Mouse (Mus musculus): ENCODE measurements around the gene Sh3pxd2b. TPM values are rescaled to one million over a fixed set of nuclear protein-coding genes. Genes with fewer than 3 reads are reported as not detected.

Gene Sh3pxd2b
- polyA plus RNA-seq, 1 experiment: 8.7 TPM

GRCm38 (mm10) chr11:32407863-32408262, 60.2 kb downstream of the Sh3pxd2b start:
- Histone ChIP-seq H3K4me3 (ENCODE audit: insufficient read depth, low read length) (no peak overlapping the region), H3K27ac (ENCODE audit: insufficient read depth, low read length) (no peak overlapping the region), H3K4me1 (ENCODE audit: control insufficient read depth, insufficient read depth, low read length) (peaks cover 4% of the 10 kb centered on the region; the same call in 1 of the 2 replicates)
- TF ChIP-seq CTCF (IDR thresholded peaks at IDR 0.05; ENCODE audit: extremely low read depth, insufficient read depth, low read length) (no peak), POLR2A (IDR thresholded peaks at IDR 0.05; ENCODE audit: extremely low read depth, insufficient read depth, low read length) (no peak)

DNA sequence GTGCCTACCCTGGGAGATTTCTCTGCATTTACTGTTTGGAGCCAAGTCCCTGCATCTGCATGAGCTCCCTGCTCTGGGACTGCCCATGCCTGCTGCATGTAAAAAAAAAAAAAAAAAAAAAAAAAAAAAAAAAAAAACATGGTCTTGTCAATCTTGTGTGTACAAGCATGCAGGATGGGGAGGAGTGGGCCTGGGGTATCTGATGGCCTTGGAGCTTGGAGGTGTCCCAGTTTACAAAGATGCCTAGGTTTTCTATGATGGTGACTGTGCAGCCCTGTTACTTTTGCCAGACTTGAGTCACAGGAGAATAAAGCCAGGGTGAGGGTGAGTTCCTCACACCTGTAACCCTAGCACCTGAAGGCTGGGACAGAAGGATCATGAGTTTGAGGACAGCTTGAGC, 61.4 kb downstream of the Sh3pxd2b start:
- no peak overlapping the region for H3K4me3 ChIP-seq (ENCODE audit: insufficient read depth, low read length)
- H3K27ac ChIP-seq (ENCODE audit: insufficient read depth, low read length): no peak overlapping the region
- TF ChIP-seq POLR2A (IDR thresholded peaks at IDR 0.05; ENCODE audit: extremely low read depth, insufficient read depth, low read length): no peak
- TF ChIP-seq CTCF (IDR thresholded peaks at IDR 0.05; ENCODE audit: extremely low read depth, insufficient read depth, low read length): no peak
- H3K4me1 ChIP-seq (ENCODE audit: control insufficient read depth, insufficient read depth, low read length): peaks cover 4% of the 10 kb centered on the region; the same call in 1 of the 2 replicates

GRCm38 (mm10) chr11:32409823-32410562, 62.4 kb downstream of the Sh3pxd2b start:
- TF ChIP-seq POLR2A (IDR thresholded peaks at IDR 0.05; ENCODE audit: extremely low read depth, insufficient read depth, low read length) (no peak), CTCF (IDR thresholded peaks at IDR 0.05; ENCODE audit: extremely low read depth, insufficient read depth, low read length) (no peak)
- Histone ChIP-seq H3K4me1 (ENCODE audit: control insufficient read depth, insufficient read depth, low read length) (peaks cover 4% of the 10 kb centered on the region; the same call in 1 of the 2 replicates), H3K27ac (ENCODE audit: insufficient read depth, low read length) (no peak overlapping the region), H3K4me3 (ENCODE audit: insufficient read depth, low read length) (no peak overlapping the region)

DNA sequence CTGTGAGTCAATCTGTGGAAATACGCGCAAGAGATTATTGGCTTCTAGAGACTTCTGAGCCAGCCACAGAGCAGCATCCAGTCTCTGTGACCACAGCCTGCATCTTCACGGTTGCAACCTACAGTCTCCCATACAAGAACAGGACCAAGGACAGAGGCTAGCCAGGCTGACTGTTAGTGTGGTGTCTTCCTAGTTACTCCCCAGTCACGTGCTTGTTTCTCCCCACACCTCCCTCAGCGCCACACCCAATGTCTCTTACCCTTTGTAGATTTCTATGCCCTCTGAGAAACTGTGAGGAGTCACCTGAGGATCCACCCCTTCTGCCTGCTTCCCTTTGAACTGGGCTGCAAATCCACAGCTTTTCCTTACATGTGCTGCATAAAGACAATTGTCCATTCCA, 72.4 kb downstream of the Sh3pxd2b start:
- no peak overlapping the region for H3K4me3 ChIP-seq (ENCODE audit: insufficient read depth, low read length)
- H3K27ac ChIP-seq (ENCODE audit: insufficient read depth, low read length): no peak overlapping the region
- no peak for TF ChIP-seq POLR2A (IDR thresholded peaks at IDR 0.05; ENCODE audit: extremely low read depth, insufficient read depth, low read length)
- no peak for TF ChIP-seq CTCF (IDR thresholded peaks at IDR 0.05; ENCODE audit: extremely low read depth, insufficient read depth, low read length)
- no peaks in the 10 kb centered on the region for H3K4me1 ChIP-seq (ENCODE audit: control insufficient read depth, insufficient read depth, low read length)

DNA sequence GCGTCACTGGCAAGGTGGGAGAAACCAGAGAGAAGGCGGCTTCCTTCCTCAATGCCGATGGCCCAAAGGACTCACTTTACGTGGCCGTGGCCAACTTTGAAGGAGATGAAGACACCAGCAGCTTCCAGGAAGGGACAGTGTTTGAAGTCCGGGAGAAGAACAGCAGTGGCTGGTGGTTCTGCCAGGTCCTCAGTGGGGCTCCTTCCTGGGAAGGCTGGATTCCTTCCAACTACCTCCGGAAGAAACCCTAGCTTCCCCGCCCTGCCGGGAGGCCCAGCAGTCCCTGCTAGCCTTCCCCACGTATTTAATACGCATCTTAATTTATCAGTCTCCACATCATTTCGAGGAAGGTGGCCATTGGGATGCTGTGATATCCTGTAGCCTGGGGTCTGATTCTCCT, 75.7 kb downstream of the Sh3pxd2b start:
- H3K27ac ChIP-seq (ENCODE audit: insufficient read depth, low read length): no peak overlapping the region

DNA sequence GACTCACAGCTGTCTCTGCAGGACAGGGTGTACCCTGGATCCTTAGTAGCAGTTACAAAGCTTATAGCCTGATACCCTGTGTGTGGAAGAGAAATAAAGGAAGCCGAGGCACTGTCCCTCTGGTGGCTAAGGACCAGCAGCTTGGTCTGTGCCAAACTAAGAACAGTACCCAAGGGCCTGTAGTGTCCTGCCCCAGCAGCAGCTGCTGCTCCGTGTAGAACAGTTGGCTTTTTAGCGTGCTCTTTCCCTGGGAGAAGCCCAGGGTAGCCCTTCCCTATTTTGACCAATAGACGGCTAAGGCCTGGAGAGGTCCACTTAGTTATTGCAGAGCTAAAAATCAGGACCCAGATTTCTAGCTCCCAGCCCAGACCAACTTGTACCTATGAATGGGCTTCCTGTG, 77.0 kb downstream of the Sh3pxd2b start:
- H3K27ac ChIP-seq (ENCODE audit: insufficient read depth, low read length): no peak overlapping the region
- TF ChIP-seq POLR2A (IDR thresholded peaks at IDR 0.05; ENCODE audit: extremely low read depth, insufficient read depth, low read length): no peak
- TF ChIP-seq CTCF (IDR thresholded peaks at IDR 0.05; ENCODE audit: extremely low read depth, insufficient read depth, low read length): no peak
- no peak overlapping the region for H3K4me3 ChIP-seq (ENCODE audit: insufficient read depth, low read length)
- no peaks in the 10 kb centered on the region for H3K4me1 ChIP-seq (ENCODE audit: control insufficient read depth, insufficient read depth, low read length)

More for the DNA sequence above, 75.7 kb downstream of the Sh3pxd2b start:
- Histone ChIP-seq H3K4me1 (ENCODE audit: control insufficient read depth, insufficient read depth, low read length) (no peaks in the 10 kb centered on the region), H3K4me3 (ENCODE audit: insufficient read depth, low read length) (no peak overlapping the region)
- TF ChIP-seq CTCF (IDR thresholded peaks at IDR 0.05; ENCODE audit: extremely low read depth, insufficient read depth, low read length) (no peak), POLR2A (IDR thresholded peaks at IDR 0.05; ENCODE audit: extremely low read depth, insufficient read depth, low read length) (no peak)

DNA sequence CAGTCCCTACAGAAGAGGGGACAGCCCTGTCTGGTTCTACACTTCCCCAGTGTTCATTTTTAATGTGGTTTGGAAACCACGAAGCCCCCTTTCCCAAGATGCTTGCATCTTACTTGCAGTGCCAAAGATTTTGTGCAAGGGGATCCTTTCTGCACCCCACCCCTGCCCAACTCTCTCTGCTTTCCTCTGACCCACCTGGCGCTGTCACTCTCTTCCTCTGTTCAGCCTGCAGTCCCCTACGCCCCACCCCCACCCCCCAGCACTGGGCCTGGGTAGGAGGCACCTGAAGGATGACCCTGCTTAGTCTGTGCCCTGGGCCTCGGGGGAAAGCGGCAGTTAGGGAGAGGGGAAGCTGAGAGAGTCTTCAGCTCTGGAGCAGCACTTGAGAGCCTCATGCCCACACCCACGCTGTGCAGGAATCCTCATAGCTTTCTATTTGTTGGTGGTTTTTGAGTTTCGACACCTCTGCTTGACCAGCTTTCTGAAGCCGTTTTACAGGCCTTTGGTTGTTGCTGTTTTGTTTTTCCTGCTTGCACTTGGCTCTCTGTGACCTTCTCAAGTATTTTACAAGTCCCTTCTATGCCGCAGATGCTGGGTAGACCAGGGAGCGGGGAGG, 77.5 kb downstream of the Sh3pxd2b start:
- no peak for TF ChIP-seq POLR2A (IDR thresholded peaks at IDR 0.05; ENCODE audit: extremely low read depth, insufficient read depth, low read length)
- no peak for TF ChIP-seq CTCF (IDR thresholded peaks at IDR 0.05; ENCODE audit: extremely low read depth, insufficient read depth, low read length)
- Histone ChIP-seq H3K27ac (ENCODE audit: insufficient read depth, low read length) (no peak overlapping the region), H3K4me3 (ENCODE audit: insufficient read depth, low read length) (no peak overlapping the region), H3K4me1 (ENCODE audit: control insufficient read depth, insufficient read depth, low read length) (no peaks in the 10 kb centered on the region)

DNA sequence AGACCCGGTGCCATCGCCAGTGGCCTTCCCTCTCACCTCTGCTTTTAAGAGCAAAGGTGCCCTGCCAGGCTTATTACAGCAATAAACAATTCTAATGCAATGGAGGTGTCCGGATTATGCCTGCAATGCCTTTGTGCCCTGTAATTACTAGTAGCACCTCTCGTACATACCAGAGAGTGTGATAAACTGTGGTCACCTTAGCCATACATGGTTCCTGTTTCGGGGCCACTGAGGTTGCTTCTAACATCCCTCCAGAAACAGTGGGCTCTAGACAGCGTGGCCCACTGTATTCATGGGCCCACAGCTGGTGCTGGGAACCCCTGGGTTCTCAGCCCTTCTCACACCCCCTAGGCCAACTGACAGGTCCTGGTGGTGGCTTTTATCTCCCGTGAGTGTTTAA, 79.9 kb downstream of the Sh3pxd2b start:
- H3K4me1 ChIP-seq (ENCODE audit: control insufficient read depth, insufficient read depth, low read length): no peaks in the 10 kb centered on the region
- H3K4me3 ChIP-seq (ENCODE audit: insufficient read depth, low read length): no peak overlapping the region
- TF ChIP-seq POLR2A (IDR thresholded peaks at IDR 0.05; ENCODE audit: extremely low read depth, insufficient read depth, low read length) (no peak), CTCF (IDR thresholded peaks at IDR 0.05; ENCODE audit: extremely low read depth, insufficient read depth, low read length) (no peak)
- no peak overlapping the region for H3K27ac ChIP-seq (ENCODE audit: insufficient read depth, low read length)

- TF ChIP-seq CTCF (IDR thresholded peaks at IDR 0.05; ENCODE audit: extremely low read depth, insufficient read depth, low read length) (no peak), POLR2A (IDR thresholded peaks at IDR 0.05; ENCODE audit: extremely low read depth, insufficient read depth, low read length) (no peak)
- H3K27ac ChIP-seq (ENCODE audit: insufficient read depth, low read length): no peak overlapping the region
- H3K4me3 ChIP-seq (ENCODE audit: insufficient read depth, low read length): no peak overlapping the region
- H3K4me1 ChIP-seq (ENCODE audit: control insufficient read depth, insufficient read depth, low read length): no peaks in the 10 kb centered on the region
These were observed 87.9 kb downstream of the Sh3pxd2b start for GRCm38 (mm10) chr11:32435410-32436060.

All from cortical plate, adult 2 months (tissue).